Comparison of ENCODE assay signal across 18 mouse cellular contexts in the genomic region with DNA sequence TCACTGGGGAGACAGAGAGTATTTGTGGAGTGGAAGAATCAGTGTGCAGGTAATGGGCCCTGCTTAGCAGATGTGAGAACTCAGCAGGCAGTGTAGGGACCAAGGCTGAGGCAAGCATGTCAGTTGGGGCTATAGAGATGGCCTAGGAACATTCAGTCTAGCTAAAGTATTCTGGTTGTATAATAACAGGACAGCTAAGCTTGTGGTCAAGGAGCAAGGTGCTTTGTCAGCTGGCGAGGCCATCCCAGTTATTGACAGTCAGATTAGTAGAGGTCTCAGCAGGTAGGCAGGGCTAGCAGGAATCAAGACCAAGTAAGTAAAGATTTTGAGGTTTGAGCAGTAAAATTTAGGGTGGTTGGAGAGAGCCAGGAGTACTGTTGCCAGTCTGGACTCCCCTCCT. TPM values are rescaled to one million over a fixed set of nuclear protein-coding genes. Genes with fewer than 3 reads are reported as not detected.
DNase-seq lines count a peak whose midpoint lies in the region; ATAC-seq lines count a peak whose summit lies in the region.
"Had no signal": no experiment of that assay in that cellular context is flagged by ENCODE, and none has a peak within 500 bp of the region (broad histone marks: within the 10 kb centered on the region; RNA-seq: fewer than 3 reads in every experiment).

No protein-coding gene starts in this region.

- no peak for ATAC-seq in kidney, embryonic 14.5 days (ENCODE audit: low FRiP score, low TSS enrichment)
- ATAC-seq: forebrain, embryonic 16.5 days had no signal

- no peak overlapping the region for H3K4me2 ChIP-seq in kidney, embryonic 14.5 days (replicated peaks; ENCODE audit: low read depth, low read length)
- H3K4me2 ChIP-seq: embryonic facial prominence, embryonic 12.5 days; heart, embryonic 13.5 days; hindbrain, embryonic 12.5 days had no signal

- H3K27me3 ChIP-seq in kidney, embryonic 14.5 days (ENCODE audit: control insufficient read depth, insufficient read depth, low read length), result no peaks in the 10 kb centered on the region
- H3K27me3 ChIP-seq: embryonic facial prominence, embryonic 12.5 days; heart, embryonic 13.5 days; hindbrain, embryonic 12.5 days had no signal

- peak; percentile 81 for DNase-seq in heart, adult 11 months
- DNase-seq in heart, postnatal 14 days, result no peak
- DNase-seq in kidney, adult 8-10 months, result peak; percentile 62 to 71
- peak; percentile 23 for DNase-seq in kidney, postnatal 10 days
- peak; percentile 56 to 70 for DNase-seq in kidney, postnatal 36 days
- DNase-seq in thymus, postnatal 36 days, result no peak
- DNase-seq: adrenal gland, postnatal 14 days; cerebellum, adult 11-12 months; cerebellum, adult 9-10 months; cerebellum, postnatal 25 days; gastrocnemius, postnatal 14 days; heart, postnatal 4 days had no signal

- no peaks in the 10 kb centered on the region for H3K4me1 ChIP-seq in kidney, embryonic 14.5 days (ENCODE audit: control insufficient read depth, insufficient read depth, low read length)
- H3K4me1 ChIP-seq: embryonic facial prominence, embryonic 12.5 days; hindbrain, embryonic 12.5 days had no signal

- no peak overlapping the region for H3K4me3 ChIP-seq in kidney, embryonic 14.5 days (ENCODE audit: low read length)
- H3K4me3 ChIP-seq: embryonic facial prominence, embryonic 12.5 days; heart, embryonic 13.5 days; hindbrain, embryonic 12.5 days had no signal

- H3K9ac ChIP-seq in kidney, embryonic 14.5 days (ENCODE audit: low read depth, low read length), result no peak overlapping the region
- H3K9ac ChIP-seq: embryonic facial prominence, embryonic 12.5 days; heart, embryonic 13.5 days; hindbrain, embryonic 12.5 days had no signal

- intact Hi-C loops in heart, postnatal 14 days (cut with DNase I), result no loop called here

- 92% methylated on average over 1 of the region's 1 CpGs for WGBS in kidney, embryonic 14.5 days

- no peaks in the 10 kb centered on the region for H3K36me3 ChIP-seq in kidney, embryonic 14.5 days (ENCODE audit: control insufficient read depth, insufficient read depth, low read length)
- H3K36me3 ChIP-seq: embryonic facial prominence, embryonic 12.5 days; heart, embryonic 13.5 days; hindbrain, embryonic 12.5 days had no signal

- no peak overlapping the region for H3K27ac ChIP-seq in kidney, embryonic 14.5 days (ENCODE audit: low read depth, low read length)
- H3K27ac ChIP-seq: embryonic facial prominence, embryonic 12.5 days; heart, embryonic 13.5 days; hindbrain, embryonic 12.5 days had no signal

- H3K9me3 ChIP-seq in kidney, embryonic 14.5 days (ENCODE audit: control insufficient read depth, low read length), result no peaks in the 10 kb centered on the region
- H3K9me3 ChIP-seq: embryonic facial prominence, embryonic 12.5 days; heart, embryonic 13.5 days; hindbrain, embryonic 12.5 days had no signal

RNA-seq across cellular contexts. Expression of a gene that starts 59.8 kb away (rescaled TPM):
- total RNA-seq in heart, postnatal 14 days (2021), result 100 to 1,000 TPM; 187 to 190 TPM
- 70.5 and 90.2 TPM in 2 replicates for polyA plus RNA-seq in kidney, embryonic 14.5 days (2014; fragmentation: Nextera tagmentation; extraction: Ambion mirVana)
- total RNA-seq: MEL had no signal

Comparison
In these comparisons a context has a peak if more than half of its experiments do, and no peak if none do; other contexts are left out.
1. DNase-seq: peak in heart, adult 11 months (single experiment), kidney, adult 8-10 months (2 of 2), kidney, postnatal 10 days (single experiment) and kidney, postnatal 36 days (2 of 2); none in heart, postnatal 14 days (0 of 2) and thymus, postnatal 36 days (0 of 2).